Mouse (Mus musculus) urinary bladder, postnatal 4 days (tissue): ENCODE measurements around the gene G0s2.

Source experiments
- DNase-seq, 2 experiments: peaks; one replicate each; pipeline ENCODE4 v3.0.0; 2021 to 2022; ENCODE audit warnings: low spot score in 2 of 2

G0s2 gene

DNA sequence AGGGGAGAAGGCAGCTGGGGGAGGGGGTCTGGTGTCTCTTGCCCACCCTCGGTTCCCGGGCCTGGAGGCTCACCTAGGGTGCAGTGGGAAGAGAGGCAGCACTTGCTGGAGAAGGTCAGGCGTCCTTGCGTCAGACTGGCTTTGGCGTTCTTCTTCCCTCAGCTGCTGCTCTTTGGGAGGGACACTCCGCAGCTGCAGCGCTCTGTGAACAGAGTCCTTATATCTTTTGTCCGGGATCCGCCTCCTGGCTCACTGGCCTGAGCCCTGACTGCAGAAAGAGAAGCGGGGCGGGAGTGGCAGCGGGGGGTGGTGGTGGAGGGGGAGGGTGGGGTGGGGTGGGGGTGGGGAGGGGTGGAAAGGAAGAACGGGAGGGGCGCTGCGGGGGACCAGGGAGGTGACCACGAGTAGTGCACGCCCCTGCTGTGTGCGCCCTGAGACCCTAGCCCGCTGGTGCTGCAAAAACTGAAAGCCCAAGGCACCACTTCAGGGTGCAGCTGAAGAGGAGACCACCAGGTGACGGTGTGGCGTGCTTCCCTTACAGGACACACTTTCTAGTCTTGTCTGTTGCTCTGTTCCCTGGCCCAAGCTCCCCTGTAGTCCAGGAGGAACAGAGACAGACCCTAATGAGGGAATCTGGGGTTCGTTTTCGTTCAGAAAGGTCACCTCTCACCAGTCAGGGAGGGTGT is at the start of gene G0s2:
Gene G0s2 (minus strand): TSS at position 302 of the 686 bp plus-strand sequence.
- DNase-seq = peak; percentile 75 to 76

DNA sequence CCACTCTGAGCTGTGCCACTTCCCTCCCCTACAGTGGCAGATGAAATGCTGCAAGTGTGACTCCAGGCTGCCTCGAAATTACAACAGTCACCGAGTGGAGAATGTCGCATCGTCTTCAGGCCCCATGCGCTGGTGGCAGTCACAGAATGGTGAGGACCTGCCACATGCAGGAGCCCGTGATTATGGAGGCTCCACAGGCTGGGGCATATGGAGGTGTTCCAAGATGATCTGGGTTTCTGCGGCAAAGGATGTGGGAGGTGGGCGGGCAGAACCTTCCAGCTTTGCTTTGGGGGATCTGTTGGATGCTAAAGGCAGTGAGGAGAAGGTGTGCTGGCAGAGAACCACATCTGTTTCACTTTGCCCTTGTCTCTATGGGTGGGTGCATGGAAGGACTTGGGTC is 47.4 kb upstream of the G0s2 start:
- DNase-seq = no peak

- DNase-seq = no peak
Measured at GRCm38 (mm10) chr1:193319721-193320120, 46.7 kb upstream of the G0s2 start.

DNA sequence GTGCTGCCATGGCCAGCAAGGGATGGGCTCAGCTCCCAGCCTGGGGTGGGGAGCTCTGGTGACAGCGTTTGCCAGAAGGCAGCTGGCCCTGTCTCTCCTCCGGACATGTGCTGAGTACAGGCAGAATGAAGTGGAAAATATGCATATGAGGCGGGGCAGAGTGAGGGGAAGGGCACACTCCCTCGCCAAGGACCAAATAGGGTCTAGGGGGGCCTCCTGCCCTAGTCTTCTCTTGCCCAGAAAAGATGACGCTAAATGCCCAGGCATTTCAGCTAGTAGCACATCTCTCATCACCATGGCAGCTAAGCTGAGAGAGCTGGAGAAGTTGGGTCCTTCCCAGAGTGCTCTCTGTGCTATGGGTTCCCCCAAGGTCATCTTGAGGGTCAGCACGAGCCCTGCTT is 44.1 kb upstream of the G0s2 start:
- peak in 1 of 2 experiments; percentile 69 for DNase-seq

DNA sequence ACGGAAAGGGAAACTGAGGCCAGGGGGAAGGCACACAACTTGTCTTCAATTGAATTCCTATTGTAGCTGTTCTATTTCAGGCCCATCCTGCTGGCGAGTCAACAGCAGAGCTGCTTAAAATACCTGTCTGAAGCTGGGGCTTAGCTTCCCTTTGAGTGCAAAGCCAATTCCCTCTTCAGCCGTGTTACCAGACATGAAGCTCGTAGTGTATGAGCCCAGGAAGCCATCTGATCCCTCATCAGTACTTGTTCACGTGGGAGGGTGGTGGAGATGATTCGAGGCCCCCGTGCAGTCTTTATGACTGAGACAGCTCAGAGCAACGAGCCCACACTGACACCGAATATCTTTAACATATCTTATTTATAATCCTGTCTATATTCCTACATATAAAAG is 43.3 kb upstream of the G0s2 start:
- no peak for DNase-seq

GRCm38 (mm10) chr1:193315705-193316357 is 42.8 kb upstream of the G0s2 start:
- DNase-seq = peak; percentile 74 to 87

DNA sequence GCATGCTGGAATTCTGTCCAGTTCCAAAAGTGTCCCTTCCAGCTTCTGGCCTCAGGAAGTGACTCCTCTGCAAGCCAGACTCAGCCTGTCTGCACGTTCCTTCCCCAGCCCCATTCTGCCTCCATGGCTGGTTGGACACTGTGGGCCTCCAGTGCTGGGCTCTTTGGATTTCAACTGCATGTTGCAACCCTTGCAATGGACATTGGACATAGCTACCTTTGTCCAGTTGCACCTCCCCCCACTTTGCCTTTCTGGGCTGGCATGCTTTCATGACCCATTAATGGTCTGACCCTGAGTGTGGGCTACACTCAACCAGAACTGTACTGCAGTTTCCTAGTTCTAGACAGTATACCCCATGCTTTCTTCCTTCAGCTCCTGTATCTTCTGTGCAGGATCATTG is 38.6 kb upstream of the G0s2 start:
- DNase-seq = no peak

GRCm38 (mm10) chr1:193310519-193311085 is 37.6 kb upstream of the G0s2 start:
- DNase-seq = no peak

GRCm38 (mm10) chr1:193309785-193310518 is 36.9 kb upstream of the G0s2 start:
- DNase-seq = no peak

DNA sequence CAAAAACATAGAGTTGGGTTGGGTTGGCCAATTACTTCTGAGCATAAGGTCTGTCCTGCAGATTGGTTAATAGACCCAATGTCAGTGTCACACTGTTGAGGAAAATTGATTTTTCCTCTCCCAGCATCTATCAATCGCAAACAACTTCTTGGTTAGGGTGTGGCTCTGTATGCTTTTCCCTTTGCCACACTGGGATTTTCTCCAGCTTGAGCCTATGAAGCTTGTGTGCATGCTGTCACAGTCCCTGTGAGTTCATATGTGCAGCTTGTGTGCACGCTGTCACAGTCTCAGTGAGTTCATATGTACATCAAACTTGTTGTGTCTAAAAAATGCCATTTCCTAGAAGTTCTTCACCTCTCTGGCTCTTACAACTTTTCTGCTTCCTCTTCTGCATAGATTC is 33.8 kb upstream of the G0s2 start:
- no peak for DNase-seq

DNA sequence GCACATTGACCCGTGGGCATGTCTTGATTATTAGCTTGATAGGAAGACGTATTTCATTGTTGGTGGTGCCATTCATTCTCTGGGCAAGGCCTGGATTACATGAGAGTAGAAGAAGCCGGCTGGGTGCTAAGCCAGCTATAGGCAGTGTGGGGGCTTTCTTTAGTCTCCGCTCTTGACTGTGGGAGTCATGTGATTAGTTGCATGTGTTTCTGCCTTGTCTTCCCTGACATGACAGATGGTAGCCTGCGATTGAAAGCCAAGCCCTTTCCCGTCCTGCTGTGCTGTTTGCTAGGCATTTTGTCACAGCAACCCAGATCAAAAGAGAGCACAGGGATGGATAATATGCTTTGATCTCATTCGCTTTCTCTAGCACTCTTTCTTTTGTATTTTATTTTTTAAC is 32.4 kb upstream of the G0s2 start:
- no peak for DNase-seq

- DNase-seq = no peak
Measured at GRCm38 (mm10) chr1:193303096-193303495, 30.1 kb upstream of the G0s2 start.

- no peak for DNase-seq
Measured at GRCm38 (mm10) chr1:193302093-193302405, 29.0 kb upstream of the G0s2 start.

DNA sequence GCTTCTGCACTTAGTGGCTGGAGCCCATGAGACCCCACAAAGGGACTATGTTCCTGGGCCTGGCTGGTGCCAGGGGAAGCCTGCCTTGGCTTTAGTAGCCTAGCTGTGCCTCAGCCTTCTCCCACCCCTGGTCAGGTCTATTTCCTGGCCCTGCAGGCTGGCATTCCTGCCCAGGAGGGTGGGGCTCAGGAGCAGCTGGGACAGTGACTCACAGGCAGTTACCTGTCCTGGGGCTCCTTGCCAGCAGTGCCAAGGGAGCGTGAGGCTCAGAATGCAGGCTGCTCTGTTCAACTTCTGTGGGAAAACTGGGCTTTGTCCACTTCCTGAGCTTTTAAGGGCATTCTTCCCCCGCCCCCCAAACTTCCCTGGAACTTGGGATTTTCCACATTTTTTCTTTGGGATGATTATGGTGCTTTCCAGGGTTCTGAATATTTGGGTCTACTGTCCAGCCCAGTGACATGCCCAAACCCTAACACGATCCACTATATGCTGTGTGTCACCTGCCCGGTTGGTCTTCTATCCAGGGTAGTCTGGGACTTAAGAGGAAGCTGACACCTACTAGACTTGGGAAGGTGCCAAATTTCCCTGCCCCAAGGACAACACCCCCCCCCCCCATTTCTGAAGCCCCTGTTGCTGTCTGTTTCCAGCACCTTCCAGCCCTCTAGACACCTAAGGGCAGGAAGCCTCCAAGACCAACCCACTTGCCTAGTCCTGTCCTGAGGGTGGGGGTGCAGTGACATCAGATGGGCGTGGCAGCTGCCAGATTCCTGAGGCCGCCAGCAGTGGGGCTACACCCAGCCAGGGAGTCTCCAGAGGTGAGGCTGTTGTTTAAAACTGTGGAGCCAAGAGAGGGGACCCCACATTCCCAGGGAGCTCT is 28.4 kb upstream of the G0s2 start:
- DNase-seq = peak; percentile 59 to 66

DNA sequence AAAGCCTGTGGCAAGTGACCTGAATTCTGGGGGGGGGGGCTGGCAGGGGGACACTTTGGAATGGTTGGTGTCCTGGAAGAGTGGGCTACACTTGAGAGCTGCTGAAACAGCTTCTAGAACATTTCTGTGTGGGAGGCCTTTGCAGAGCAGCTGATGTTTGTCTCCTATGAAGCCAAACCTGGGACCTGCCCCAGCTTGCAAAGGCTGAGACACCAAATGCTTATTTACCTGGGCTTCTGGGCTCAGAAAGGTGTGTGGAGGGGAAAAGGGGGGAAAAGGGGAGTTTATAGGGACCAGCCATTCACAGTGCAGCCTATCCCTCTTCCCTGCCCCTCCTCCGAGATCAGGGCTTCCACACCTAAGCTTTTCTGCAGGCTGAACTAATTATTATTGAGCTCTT is 27.0 kb upstream of the G0s2 start:
- DNase-seq = no peak

DNA sequence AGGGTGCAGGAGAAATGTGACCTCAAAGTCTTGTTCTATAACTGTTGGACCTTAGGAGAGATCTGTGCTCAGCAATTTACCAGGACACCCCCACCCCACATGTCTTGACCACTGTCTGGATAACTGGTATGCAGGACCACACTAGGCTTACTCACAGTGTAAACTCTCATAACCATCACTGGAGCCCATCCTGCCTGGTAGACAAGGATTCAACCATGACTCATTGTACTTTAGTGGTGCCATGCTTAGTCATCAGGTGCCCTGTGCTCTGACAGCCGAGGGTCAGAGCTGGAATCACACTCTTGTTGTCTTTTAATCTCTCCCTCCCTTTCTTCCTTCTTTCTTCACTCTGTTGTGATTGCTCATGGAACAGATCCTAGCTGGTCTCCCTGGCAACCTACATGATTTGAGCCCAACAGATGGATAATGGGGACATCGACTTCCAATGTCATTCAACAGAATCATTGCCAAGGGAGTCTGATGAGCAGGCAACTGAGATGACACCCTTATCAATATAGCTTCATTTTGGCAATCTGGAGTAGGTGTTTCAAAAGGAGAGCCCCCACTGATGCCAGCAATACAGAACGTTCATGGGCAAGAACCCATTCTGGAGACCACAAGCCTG is 25.2 kb upstream of the G0s2 start:
- DNase-seq = no peak

- DNase-seq = no peak
Measured at GRCm38 (mm10) chr1:193295920-193296319, 22.9 kb upstream of the G0s2 start.

DNA sequence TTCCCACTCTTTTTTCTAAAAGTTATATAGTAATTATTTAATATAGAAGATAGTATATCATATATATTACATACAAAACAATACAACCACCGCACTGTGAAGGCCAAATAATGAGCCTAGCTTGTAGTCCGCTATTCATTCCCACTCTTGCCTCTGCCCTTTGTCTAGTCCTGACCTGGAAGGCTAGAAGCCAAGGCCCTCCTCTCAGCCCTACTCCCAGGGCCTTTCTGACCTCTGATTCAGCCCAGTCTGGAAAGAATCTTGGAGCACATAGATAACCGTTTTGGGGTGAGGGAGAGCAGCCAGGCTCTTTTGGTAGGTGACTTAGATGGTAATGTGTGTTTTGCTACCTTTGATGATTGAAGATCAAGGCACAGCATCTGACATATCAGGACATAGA is 20.9 kb upstream of the G0s2 start:
- no peak for DNase-seq

DNA sequence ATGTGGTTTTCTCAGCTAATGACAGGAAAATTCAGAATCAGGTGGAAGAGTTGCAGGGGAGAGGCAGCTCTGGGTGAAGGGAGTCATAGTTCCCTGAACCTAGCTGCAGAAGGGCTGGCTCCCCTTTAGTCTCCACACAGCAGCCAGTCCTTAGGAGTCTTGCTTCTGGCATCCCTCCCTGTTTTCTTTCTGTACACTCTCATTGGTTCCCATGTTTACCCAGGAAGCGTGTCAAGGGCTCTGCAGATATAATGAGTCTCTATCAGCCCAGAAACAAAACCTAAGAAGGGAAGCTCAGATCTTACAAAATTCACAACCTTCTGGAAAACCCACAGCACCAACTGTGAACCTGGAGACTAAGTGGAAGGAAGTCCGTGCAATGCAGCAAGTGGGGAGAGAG is 20.0 kb upstream of the G0s2 start:
- no peak for DNase-seq

- DNase-seq = no peak
Measured at GRCm38 (mm10) chr1:193290686-193291085, 17.7 kb upstream of the G0s2 start.

GRCm38 (mm10) chr1:193289914-193290313 is 16.9 kb upstream of the G0s2 start:
- DNase-seq = no peak
